Comparison of ENCODE assay signal across 9 mouse cellular contexts in the genomic region with DNA sequence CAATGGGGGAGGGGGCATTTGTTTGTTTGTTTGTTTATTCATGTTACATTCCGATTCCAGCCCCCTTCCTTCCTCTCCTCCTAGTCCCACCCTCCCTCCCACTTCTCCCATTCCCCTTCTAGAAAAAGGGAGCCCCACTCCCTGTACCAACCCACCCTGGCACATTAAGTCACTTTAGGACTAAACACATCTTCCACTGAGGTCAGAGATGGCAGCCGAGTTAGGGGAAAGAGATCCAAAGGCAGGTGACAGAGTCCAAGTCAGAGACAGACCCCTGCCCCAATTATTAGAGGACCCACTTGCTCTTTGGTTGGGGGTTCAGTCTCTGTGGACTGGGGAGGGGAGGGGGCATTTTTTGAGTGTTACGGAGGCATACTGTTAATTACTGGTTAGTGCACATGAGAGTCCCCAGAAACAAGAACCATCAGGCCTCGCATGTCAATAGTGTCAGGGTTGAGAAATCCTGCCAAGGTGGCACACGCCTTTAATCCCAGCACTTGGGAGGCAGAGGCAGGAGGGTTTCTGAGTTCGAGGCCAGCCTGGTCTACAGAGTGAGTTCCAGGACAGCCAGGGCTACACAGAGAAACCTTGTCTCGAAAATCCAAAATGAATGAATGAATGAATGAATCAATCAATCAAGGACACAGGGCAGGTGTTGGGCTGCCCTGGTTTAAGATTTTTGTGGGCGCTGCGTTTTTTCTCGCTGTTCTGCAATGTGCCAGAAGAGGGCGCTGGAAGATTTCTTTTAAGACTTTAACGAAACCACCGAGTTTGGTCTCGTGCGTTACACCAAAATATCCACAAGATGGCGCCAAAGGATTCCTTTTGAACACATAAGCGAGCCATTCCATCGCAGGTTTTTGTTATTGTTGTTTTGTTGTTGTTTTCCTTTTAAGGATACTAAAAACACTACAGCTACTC.
DNase-seq lines count a peak whose midpoint lies in the region; ATAC-seq and TF ChIP-seq lines count a peak whose summit lies in the region.
"Had no signal": no experiment of that assay in that cellular context is flagged by ENCODE, and none has a peak within 500 bp of the region (broad histone marks: within the 10 kb centered on the region; RNA-seq: fewer than 3 reads in every experiment).

No protein-coding gene starts in this region.

- no peak overlapping the region for H3K27ac ChIP-seq in forebrain, embryonic 16.5 days (ENCODE audit: low read length)
- no peak overlapping the region for H3K27ac ChIP-seq in lung, embryonic 14.5 days (ENCODE audit: low read depth)
- H3K27ac ChIP-seq in olfactory bulb, adult 2 months (ENCODE audit: insufficient read depth, low read depth, low read length): no peak overlapping the region
- H3K27ac ChIP-seq in thymus, adult 2 months (ENCODE audit: control insufficient read depth, insufficient read depth, low read length): no peak overlapping the region
- H3K27ac ChIP-seq: macrophage had no signal

- peaks cover 11% of the 10 kb centered on the region for H3K27me3 ChIP-seq in forebrain, embryonic 16.5 days (replicated peaks; ENCODE audit: control insufficient read depth, insufficient read depth, low read length)
- no peaks in the 10 kb centered on the region for H3K27me3 ChIP-seq in lung, embryonic 14.5 days (ENCODE audit: insufficient read depth, low read length)
- H3K27me3 ChIP-seq in thymus, adult 2 months (ENCODE audit: control insufficient read depth, insufficient read depth, low read length): no peaks in the 10 kb centered on the region

- H3K4me2 ChIP-seq in forebrain, embryonic 16.5 days (ENCODE audit: low read length): no peak overlapping the region
- H3K4me2 ChIP-seq in lung, embryonic 14.5 days: peak overlapping the region; percentile 29

- peaks cover 4% of the 10 kb centered on the region; the same call in 1 of the 2 replicates for H3K4me1 ChIP-seq in forebrain, embryonic 16.5 days (replicated peaks; ENCODE audit: control insufficient read depth, insufficient read depth, low read length)
- H3K4me1 ChIP-seq in lung, embryonic 14.5 days (ENCODE audit: insufficient read depth): peaks cover 10% of the 10 kb centered on the region; the same call in 1 of the 2 replicates
- peaks cover 2% of the 10 kb centered on the region; the same call in 1 of the 2 replicates for H3K4me1 ChIP-seq in olfactory bulb, adult 2 months (ENCODE audit: control insufficient read depth, insufficient read depth, low read length)
- H3K4me1 ChIP-seq in thymus, adult 2 months (replicated peaks; ENCODE audit: control insufficient read depth, insufficient read depth, low read length): no peaks in the 10 kb centered on the region

- TF ChIP-seq CTCF in lung, embryonic 14.5 days (IDR thresholded peaks at IDR 0.05; ENCODE audit: low read depth): peak; percentile 92
- TF ChIP-seq CTCF in olfactory bulb, adult 2 months (IDR thresholded peaks at IDR 0.05; ENCODE audit: insufficient read depth, low read depth, low read length): peak; percentile 64
- peak; percentile 31; the same call in 1 of the 2 replicates for TF ChIP-seq CTCF in thymus, adult 2 months (IDR thresholded peaks at IDR 0.05; ENCODE audit: borderline replicate concordance, control insufficient read depth, extremely low read depth, insufficient read depth, low read length, poor library complexity)

- H3K9me3 ChIP-seq in forebrain, embryonic 16.5 days (ENCODE audit: control insufficient read depth, low read length): no peaks in the 10 kb centered on the region
- H3K9me3 ChIP-seq in lung, embryonic 14.5 days (ENCODE audit: low read depth, low read length): no peaks in the 10 kb centered on the region

- peak; percentile 93 for DNase-seq in ES-CJ7 (ENCODE audit: low read depth, low spot score)
- DNase-seq in cerebellum, adult 11 months: peak; percentile 86
- peak; percentile 89 to 93 for DNase-seq in heart, postnatal 36 days
- DNase-seq in layer of hippocampus, adult 18-20 months (ENCODE audit: low spot score in 2 of 2): peak; percentile 78 to 97
- peak; percentile 99 for DNase-seq in lung, embryonic 14.5 days
- peak; percentile 85 for DNase-seq in thymus, adult 2 months

- WGBS in forebrain, embryonic 16.5 days: 22% methylated on average over 18 of the region's 18 CpGs
- 18% methylated on average over 18 of the region's 18 CpGs for WGBS in lung, embryonic 14.5 days
- 20% methylated on average over 18 of the region's 18 CpGs for WGBS in olfactory bulb, adult 2 months
- 22% methylated on average over 18 of the region's 18 CpGs for WGBS in thymus, adult 2 months

- TF ChIP-seq POLR2A in olfactory bulb, adult 2 months (IDR thresholded peaks at IDR 0.05; ENCODE audit: insufficient read depth, low read depth, low read length): no peak
- no peak for TF ChIP-seq POLR2A in thymus, adult 2 months (IDR thresholded peaks at IDR 0.05; ENCODE audit: control insufficient read depth, extremely low read depth, insufficient read depth, low read length, poor library complexity)

- H3K36me3 ChIP-seq in forebrain, embryonic 16.5 days (ENCODE audit: control insufficient read depth, insufficient read depth): no peaks in the 10 kb centered on the region
- no peaks in the 10 kb centered on the region for H3K36me3 ChIP-seq in lung, embryonic 14.5 days (ENCODE audit: insufficient read depth)
- H3K36me3 ChIP-seq in thymus, adult 2 months (ENCODE audit: control insufficient read depth, insufficient read depth, low read length): no peaks in the 10 kb centered on the region

- H3K9ac ChIP-seq in forebrain, embryonic 16.5 days (replicated peaks; ENCODE audit: low read depth, low read length): no peak overlapping the region
- H3K9ac ChIP-seq in lung, embryonic 14.5 days: no peak overlapping the region

- intact Hi-C loops in heart, postnatal 36 days (cut with DNase I): loop anchor here (1.0 to 10.0 kb wide), 7 partner anchors 220 to 753 kb away; a partner anchor contains a TSS

- no peak overlapping the region for H3K4me3 ChIP-seq in forebrain, embryonic 16.5 days (replicated peaks; ENCODE audit: low read length)
- no peak overlapping the region for H3K4me3 ChIP-seq in lung, embryonic 14.5 days (ENCODE audit: low read depth, low read length)
- H3K4me3 ChIP-seq in olfactory bulb, adult 2 months (ENCODE audit: insufficient read depth, low read depth, low read length): no peak overlapping the region
- H3K4me3 ChIP-seq in thymus, adult 2 months (ENCODE audit: control insufficient read depth, insufficient read depth, low read length): no peak overlapping the region

- ATAC-seq in forebrain, embryonic 16.5 days: peak; percentile 73
- ATAC-seq in lung, embryonic 14.5 days (ENCODE audit: insufficient read depth): peak; percentile 65

Comparison
In these comparisons a context has a peak if more than half of its experiments do, and no peak if none do; other contexts are left out.
1. CTCF ChIP-seq: peak in every context shown above with its lines; median percentile 92 in lung, embryonic 14.5 days; 64 in olfactory bulb, adult 2 months; 31 in thymus, adult 2 months.